Mouse (Mus musculus): Measurements from ENCODE around the gene Drap1. TPM values are rescaled to one million over a fixed set of nuclear protein-coding genes. Genes with fewer than 3 reads are reported as not detected.
A peak's percentile ranks its signal among the peaks of the same experiment; 100 is the strongest.

The Drap1 gene
- polyA plus RNA-seq, 1 experiment from 2014 or later, result 246 TPM

GRCm38 (mm10) chr19:5444371-5444908 is 19.7 kb upstream of the Drap1 start:
- H3K9ac ChIP-seq (ENCODE audit: low read depth, low read length), result no peak overlapping the region
- H3K36me3 ChIP-seq (ENCODE audit: insufficient read depth, low read length), result no peaks in the 10 kb centered on the region
- H3K27me3 ChIP-seq (ENCODE audit: insufficient read depth, low read length), result peaks cover 8% of the 10 kb centered on the region; the same call in 1 of the 2 replicates
- no peak overlapping the region for H3K4me3 ChIP-seq (replicated peaks; ENCODE audit: low read depth, low read length)
- WGBS, result 58% methylated on average over 9 of the region's 9 CpGs
- H3K9me3 ChIP-seq (replicated peaks; ENCODE audit: low read length), result no peaks in the 10 kb centered on the region
- TF ChIP-seq CTCF (IDR thresholded peaks at IDR 0.05; ENCODE audit: low read depth), result no peak
- H3K4me2 ChIP-seq (ENCODE audit: low read length), result no peak overlapping the region
- H3K27ac ChIP-seq, result no peak overlapping the region
- peaks cover 16% of the 10 kb centered on the region for H3K4me1 ChIP-seq (replicated peaks; ENCODE audit: insufficient read depth, low read length)
- DNase-seq (ENCODE audit: low spot score), result no peak
- ATAC-seq (replicated peaks; ENCODE audit: low FRiP score, low read depth), result no peak

- no peak for TF ChIP-seq CTCF (IDR thresholded peaks at IDR 0.05; ENCODE audit: low read depth)
- 0 out of 2 replicates have a peak, but pooled peaks cover 3% of the 10 kb centered on the region for H3K36me3 ChIP-seq (ENCODE audit: insufficient read depth, low read length)
- H3K9ac ChIP-seq (ENCODE audit: low read depth, low read length), result peak overlapping the region; percentile 47; the same call in 1 of the 2 replicates
- H3K9me3 ChIP-seq (replicated peaks; ENCODE audit: low read length), result no peaks in the 10 kb centered on the region
- 53% methylated on average over 7 of the region's 7 CpGs for WGBS
- H3K27me3 ChIP-seq (ENCODE audit: insufficient read depth, low read length), result no peaks in the 10 kb centered on the region
- peaks cover 8% of the 10 kb centered on the region for H3K4me1 ChIP-seq (replicated peaks; ENCODE audit: insufficient read depth, low read length)
- peak overlapping the region; percentile 66 for H3K27ac ChIP-seq
- DNase-seq (ENCODE audit: low spot score), result no peak
- ATAC-seq (replicated peaks; ENCODE audit: low FRiP score, low read depth), result no peak
- peak overlapping the region; percentile 82 for H3K4me2 ChIP-seq (ENCODE audit: low read length)
- no peak overlapping the region for H3K4me3 ChIP-seq (replicated peaks; ENCODE audit: low read depth, low read length)
Observed at GRCm38 (mm10) chr19:5433951-5434350, 9.2 kb upstream of the Drap1 start.

GRCm38 (mm10) chr19:5432992-5433852 is 8.4 kb upstream of the Drap1 start:
- 5% methylated on average over 16 of the region's 16 CpGs for WGBS
- H3K9me3 ChIP-seq (replicated peaks; ENCODE audit: low read length), result no peaks in the 10 kb centered on the region
- ATAC-seq (replicated peaks; ENCODE audit: low FRiP score, low read depth), result peak; percentile 37; the same call in 1 of the 2 replicates

GRCm38 (mm10) chr19:5431911-5432464 is 7.2 kb upstream of the Drap1 start:
- Histone ChIP-seq H3K9ac (ENCODE audit: low read depth, low read length) (no peak overlapping the region), H3K4me3 (replicated peaks; ENCODE audit: low read depth, low read length) (no peak overlapping the region), H3K4me2 (ENCODE audit: low read length) (no peak overlapping the region), H3K4me1 (replicated peaks; ENCODE audit: insufficient read depth, low read length) (peaks cover 10% of the 10 kb centered on the region), H3K36me3 (ENCODE audit: insufficient read depth, low read length) (0 out of 2 replicates have a peak, but pooled peaks cover 3% of the 10 kb centered on the region), H3K27ac (no peak overlapping the region), H3K9me3 (replicated peaks; ENCODE audit: low read length) (no peaks in the 10 kb centered on the region), H3K27me3 (ENCODE audit: insufficient read depth, low read length) (no peaks in the 10 kb centered on the region)
- ATAC-seq (replicated peaks; ENCODE audit: low FRiP score, low read depth), result no peak
- no peak for DNase-seq (ENCODE audit: low spot score)
- TF ChIP-seq CTCF (IDR thresholded peaks at IDR 0.05; ENCODE audit: low read depth), result no peak
- 75% methylated on average over 4 of the region's 4 CpGs for WGBS

More at GRCm38 (mm10) chr19:5432992-5433852, 8.4 kb upstream of the Drap1 start:
- Histone ChIP-seq H3K4me3 (replicated peaks; ENCODE audit: low read depth, low read length) (peak overlapping the region; percentile 30), H3K9ac (ENCODE audit: low read depth, low read length) (peak overlapping the region; percentile 47; the same call in 1 of the 2 replicates), H3K4me1 (replicated peaks; ENCODE audit: insufficient read depth, low read length) (peaks cover 8% of the 10 kb centered on the region), H3K36me3 (ENCODE audit: insufficient read depth, low read length) (0 out of 2 replicates have a peak, but pooled peaks cover 3% of the 10 kb centered on the region), H3K27ac (peak overlapping the region; percentile 66), H3K4me2 (ENCODE audit: low read length) (peak overlapping the region; percentile 82), H3K27me3 (ENCODE audit: insufficient read depth, low read length) (no peaks in the 10 kb centered on the region)
- TF ChIP-seq CTCF (IDR thresholded peaks at IDR 0.05; ENCODE audit: low read depth), result peak; percentile 69
- peak; percentile 89 for DNase-seq (ENCODE audit: low spot score)

GRCm38 (mm10) chr19:5430408-5430807 is 5.6 kb upstream of the Drap1 start:
- ATAC-seq (replicated peaks; ENCODE audit: low FRiP score, low read depth), result no peak
- WGBS, result 91% methylated on average over 1 of the region's 1 CpGs

GRCm38 (mm10) chr19:5429806-5430205 is 5.0 kb upstream of the Drap1 start:
- Histone ChIP-seq H3K4me3 (replicated peaks; ENCODE audit: low read depth, low read length) (no peak overlapping the region), H3K36me3 (ENCODE audit: insufficient read depth, low read length) (0 out of 2 replicates have a peak, but pooled peaks cover 6% of the 10 kb centered on the region), H3K4me1 (replicated peaks; ENCODE audit: insufficient read depth, low read length) (peaks cover 24% of the 10 kb centered on the region), H3K4me2 (ENCODE audit: low read length) (no peak overlapping the region), H3K27ac (no peak overlapping the region), H3K9ac (ENCODE audit: low read depth, low read length) (no peak overlapping the region), H3K9me3 (replicated peaks; ENCODE audit: low read length) (no peaks in the 10 kb centered on the region), H3K27me3 (ENCODE audit: insufficient read depth, low read length) (no peaks in the 10 kb centered on the region)
- WGBS, result 68% methylated on average over 8 of the region's 8 CpGs
- no peak for TF ChIP-seq CTCF (IDR thresholded peaks at IDR 0.05; ENCODE audit: low read depth)
- ATAC-seq (replicated peaks; ENCODE audit: low FRiP score, low read depth) (no peak), DNase-seq (ENCODE audit: low spot score) (no peak)

More at GRCm38 (mm10) chr19:5430408-5430807, 5.6 kb upstream of the Drap1 start:
- no peaks in the 10 kb centered on the region for H3K9me3 ChIP-seq (replicated peaks; ENCODE audit: low read length)
- H3K4me3 ChIP-seq (replicated peaks; ENCODE audit: low read depth, low read length), result no peak overlapping the region
- 0 out of 2 replicates have a peak, but pooled peaks cover 6% of the 10 kb centered on the region for H3K36me3 ChIP-seq (ENCODE audit: insufficient read depth, low read length)
- no peak overlapping the region for H3K9ac ChIP-seq (ENCODE audit: low read depth, low read length)
- no peak overlapping the region for H3K4me2 ChIP-seq (ENCODE audit: low read length)
- no peak overlapping the region for H3K27ac ChIP-seq
- no peak for DNase-seq (ENCODE audit: low spot score)
- H3K27me3 ChIP-seq (ENCODE audit: insufficient read depth, low read length), result no peaks in the 10 kb centered on the region
- no peak for TF ChIP-seq CTCF (IDR thresholded peaks at IDR 0.05; ENCODE audit: low read depth)
- H3K4me1 ChIP-seq (replicated peaks; ENCODE audit: insufficient read depth, low read length), result peaks cover 24% of the 10 kb centered on the region

All from kidney, postnatal 0 days (tissue).